Mouse (Mus musculus): ENCODE results near the gene Gm20388.

Gene Gm20388

GRCm38 (mm10) chr8:122954090-122954799 lies 3043.6 kb downstream of the Gm20388 start:
- no peak for DNase-seq

GRCm38 (mm10) chr8:122955195-122955594 lies 3044.6 kb downstream of the Gm20388 start:
- DNase-seq, result no peak

GRCm38 (mm10) chr8:122955997-122956396 lies 3045.4 kb downstream of the Gm20388 start:
- DNase-seq, result no peak

GRCm38 (mm10) chr8:122960323-122960722 lies 3049.7 kb downstream of the Gm20388 start:
- no peak for DNase-seq

- peak; percentile 24 for DNase-seq
Measured at GRCm38 (mm10) chr8:122960932-122961331, 3050.3 kb downstream of the Gm20388 start.

GRCm38 (mm10) chr8:122961458-122961857 lies 3050.8 kb downstream of the Gm20388 start:
- no peak for DNase-seq

GRCm38 (mm10) chr8:122962046-122962445 lies 3051.4 kb downstream of the Gm20388 start:
- no peak for DNase-seq

- no peak for DNase-seq
Measured at GRCm38 (mm10) chr8:122966638-122967037, 3056.0 kb downstream of the Gm20388 start.

GRCm38 (mm10) chr8:122968145-122968544 lies 3057.5 kb downstream of the Gm20388 start:
- no peak for DNase-seq

- DNase-seq, result no peak
Measured at GRCm38 (mm10) chr8:122969964-122970620, 3059.5 kb downstream of the Gm20388 start.

- DNase-seq, result no peak
Measured at GRCm38 (mm10) chr8:122976046-122976445, 3065.4 kb downstream of the Gm20388 start.

GRCm38 (mm10) chr8:122979424-122979823 lies 3068.8 kb downstream of the Gm20388 start:
- DNase-seq, result no peak

GRCm38 (mm10) chr8:122979865-122980509 lies 3069.3 kb downstream of the Gm20388 start:
- DNase-seq, result peak; percentile 20

GRCm38 (mm10) chr8:122981646-122982045 lies 3071.0 kb downstream of the Gm20388 start:
- DNase-seq, result no peak

GRCm38 (mm10) chr8:122983178-122983942 lies 3072.7 kb downstream of the Gm20388 start:
- DNase-seq, result no peak

GRCm38 (mm10) chr8:122984175-122984574 lies 3073.5 kb downstream of the Gm20388 start:
- no peak for DNase-seq

- no peak for DNase-seq
Measured at GRCm38 (mm10) chr8:122986501-122987184, 3076.0 kb downstream of the Gm20388 start.

- no peak for DNase-seq
Measured at GRCm38 (mm10) chr8:122987255-122987654, 3076.6 kb downstream of the Gm20388 start.

GRCm38 (mm10) chr8:122988955-122989354 lies 3078.3 kb downstream of the Gm20388 start:
- DNase-seq, result no peak

- DNase-seq, result no peak
Measured at GRCm38 (mm10) chr8:122989976-122990375, 3079.3 kb downstream of the Gm20388 start.

- no peak for DNase-seq
Measured at GRCm38 (mm10) chr8:122991368-122991767, 3080.7 kb downstream of the Gm20388 start.

- no peak for DNase-seq
Measured at GRCm38 (mm10) chr8:122992296-122992695, 3081.7 kb downstream of the Gm20388 start.

GRCm38 (mm10) chr8:122993031-122993430 lies 3082.4 kb downstream of the Gm20388 start:
- no peak for DNase-seq
